Mouse (Mus musculus) activated CD4-positive, CD25-positive, alpha-beta regulatory T cell (primary cell): Measurements from ENCODE around the gene Gm10974. TPM values are rescaled to one million over a fixed set of nuclear protein-coding genes. Genes with fewer than 3 reads are reported as not detected.

ENCODE experiments used
- polyA plus RNA-seq, 2 experiments: library from polyadenylated mRNA; unstranded; fragments of 100-300 nt; shearing (Covaris generic); gene quantifications; one replicate each; pipeline ENCODE4 v1.2.1; 2017

Gm10974 gene
- polyA plus RNA-seq, result not detected

GRCm38 (mm10) chr7:66365904-66366303, at the start of gene Gm10974:
Gene Gm10974, plus strand, starts transcription at chr7:66365905.

GRCm38 (mm10) chr7:66387813-66388521, 22.3 kb downstream of the Gm10974 start, which contains the start of gene Lrrk1:
Gene Lrrk1, minus strand, starts transcription at chr7:66388350.

GRCm38 (mm10) chr7:66427437-66428161, 61.9 kb downstream of the Gm10974 start, which contains the start of gene Aldh1a3:
Gene Aldh1a3, minus strand, starts transcription at chr7:66427517.

Other genes with a start within 250 kb of the Gm10974 start
- gene Lrrk1, start 22.4 kb downstream of the Gm10974 start, polyA plus RNA-seq, result 1 to 10 TPM; 2.0 to 3.7 TPM
- under 1 TPM; 0.22 to 0.56 TPM for gene Aldh1a3, start 61.6 kb downstream of the Gm10974 start, polyA plus RNA-seq